Mouse (Mus musculus) forebrain, embryonic 10.5 days (tissue): ENCODE results near the gene 2410131K14Rik. TPM values are rescaled to one million over a fixed set of nuclear protein-coding genes. Genes with fewer than 3 reads are reported as not detected.

Source experiments
- DNase-seq: peaks from one replicate; pipeline ENCODE4 v3.0.0-alpha.2; 2017; ENCODE audit warnings: low spot score; ENCODE audit errors: extremely low spot score
- H3K27ac ChIP-seq: fragments of 300-500 bp; sonication (generic); 2 replicates; pipeline ENCODE4 v1.5.1; 2016; ENCODE audit warnings: mild to moderate bottlenecking
- H3K27me3 ChIP-seq: fragments of 300-500 bp; sonication (generic); 2 replicates; pipeline ENCODE4 v1.6.1; 2016; ENCODE audit warnings: mild to moderate bottlenecking; ENCODE audit not compliant: poor library complexity, severe bottlenecking
- H3K36me3 ChIP-seq: fragments of 300-500 bp; sonication (generic); replicated peaks from 2 replicates; pipeline ENCODE4 v1.6.1; 2016; ENCODE audit warnings: mild to moderate bottlenecking, moderate library complexity
- H3K4me1 ChIP-seq: fragments of 300-500 bp; sonication (generic); 2 replicates; pipeline ENCODE4 v1.6.1; 2016
- H3K4me3 ChIP-seq: fragments of 300-500 bp; sonication (generic); 2 replicates; pipeline ENCODE4 v1.5.1; 2016; ENCODE audit warnings: mild to moderate bottlenecking, moderate library complexity
- H3K9me3 ChIP-seq: fragments of 300-500 bp; sonication (generic); 2 replicates; pipeline ENCODE4 v1.6.1; 2016; ENCODE audit warnings: mild to moderate bottlenecking, moderate library complexity
- WGBS: fragments of 180-500 bp; shearing (Covaris S2); methylation state at CpG from one replicate; pipeline ENCODE4 v1.1.7; 2016; 5-methylcytosine and 5-hydroxymethylcytosine counted together
- polyA plus RNA-seq: library from polyadenylated mRNA; unstranded; fragments of >200 nt; fragmentation: Nextera tagmentation; extraction: Ambion mirVana; gene quantifications from 2 replicates; pipeline ENCODE4 v1.2.1, GENCODE M21; 2016

2410131K14Rik gene
- polyA plus RNA-seq, 1 experiment from 2014 or later, result 12.1 TPM

GRCm38 (mm10) chr5:118294865-118295258, 49.8 kb downstream of the 2410131K14Rik start:
- no peak overlapping the region for H3K4me3 ChIP-seq
- peaks cover 34% of the 10 kb centered on the region for H3K4me1 ChIP-seq
- H3K9me3 ChIP-seq, result no peaks in the 10 kb centered on the region
- peak overlapping the region; percentile 74 for H3K27ac ChIP-seq
- no peak for DNase-seq
- no peaks in the 10 kb centered on the region for H3K36me3 ChIP-seq
- no peaks in the 10 kb centered on the region for H3K27me3 ChIP-seq
- 85% methylated on average over 7 of the region's 7 CpGs for WGBS

- H3K36me3 ChIP-seq, result no peaks in the 10 kb centered on the region
- peaks cover 29% of the 10 kb centered on the region for H3K4me1 ChIP-seq
- no peak for DNase-seq
- no peaks in the 10 kb centered on the region for H3K27me3 ChIP-seq
- no peak overlapping the region for H3K4me3 ChIP-seq
- H3K27ac ChIP-seq, result 0 out of 2 replicates have a peak overlapping the region, but pooled peaks have one; percentile 40
- WGBS, result 38% methylated on average over 12 of the region's 12 CpGs
- H3K9me3 ChIP-seq, result no peaks in the 10 kb centered on the region
Measured at GRCm38 (mm10) chr5:118297338-118297746, 52.3 kb downstream of the 2410131K14Rik start.

DNA sequence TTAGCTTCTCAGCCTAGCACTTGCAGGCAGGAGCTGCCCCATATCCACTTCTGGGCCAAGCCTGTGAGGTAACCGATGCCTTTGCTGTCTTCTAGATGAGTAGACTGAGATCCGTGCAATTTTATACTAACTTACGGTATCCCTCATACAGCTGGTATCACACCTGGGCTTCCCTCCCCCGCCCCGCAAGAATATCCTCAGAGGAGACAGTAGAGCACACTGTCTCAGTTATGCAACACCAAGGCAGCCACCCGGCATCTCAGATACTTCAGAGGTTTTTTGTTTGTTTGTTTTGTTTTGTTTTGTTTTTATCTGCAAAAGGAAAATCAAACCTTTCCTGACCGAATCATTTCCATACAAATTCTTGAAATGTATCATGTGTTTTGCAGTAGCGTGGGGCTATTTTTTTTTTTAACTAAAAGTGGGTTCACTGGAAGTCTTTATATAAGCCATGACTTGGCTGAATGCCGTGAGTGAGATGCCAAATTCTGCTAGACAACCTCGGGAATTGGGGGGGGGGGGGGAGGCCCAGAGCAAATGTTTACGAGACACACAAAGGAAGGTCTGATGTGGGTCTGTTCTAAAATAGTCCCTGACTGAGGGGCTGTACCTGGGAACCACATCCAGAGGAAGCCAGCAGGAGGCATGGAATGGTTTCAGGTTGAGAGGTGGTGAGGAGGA, 54.8 kb downstream of the 2410131K14Rik start:
- no peaks in the 10 kb centered on the region for H3K9me3 ChIP-seq
- no peak overlapping the region for H3K4me3 ChIP-seq
- H3K27ac ChIP-seq, result no peak overlapping the region
- H3K27me3 ChIP-seq, result no peaks in the 10 kb centered on the region
- H3K4me1 ChIP-seq, result peaks cover 16% of the 10 kb centered on the region
- WGBS, result 92% methylated on average over 11 of the region's 11 CpGs
- DNase-seq, result no peak
- H3K36me3 ChIP-seq, result no peaks in the 10 kb centered on the region

DNA sequence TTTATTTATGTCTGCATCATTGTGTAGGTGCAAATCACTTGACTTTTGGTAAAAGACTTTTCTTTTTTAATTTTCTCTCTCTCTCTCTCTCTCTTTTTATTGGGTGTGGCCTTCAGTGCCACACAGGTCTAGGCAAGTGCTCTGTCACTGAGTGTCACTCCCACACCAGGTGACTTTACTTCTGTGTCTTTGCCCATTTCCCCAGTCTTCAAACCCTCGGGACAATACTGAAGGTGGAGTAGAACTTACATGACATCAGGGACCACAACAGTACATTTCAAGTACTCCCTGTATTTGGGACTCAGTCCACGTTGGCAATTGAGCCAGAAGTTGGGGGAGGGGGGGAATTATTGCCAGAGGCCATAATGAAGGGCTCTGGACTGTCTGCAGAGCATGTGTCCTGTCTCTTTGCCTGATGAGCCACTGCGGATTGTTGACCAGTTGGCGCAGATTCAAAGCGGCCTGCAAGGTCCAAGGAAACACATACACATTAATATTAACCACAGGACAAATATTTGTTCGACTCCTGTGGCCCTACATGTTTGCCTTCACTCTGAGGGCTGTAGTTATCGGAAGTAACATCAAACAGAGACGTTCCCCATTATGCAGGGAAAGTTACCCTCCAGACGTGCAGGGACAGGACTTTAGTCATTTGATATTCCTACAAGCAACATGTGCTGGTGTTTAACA, 57.6 kb downstream of the 2410131K14Rik start:
- Histone ChIP-seq H3K4me1 (peaks cover 2% of the 10 kb centered on the region), H3K27ac (no peak overlapping the region)

DNA sequence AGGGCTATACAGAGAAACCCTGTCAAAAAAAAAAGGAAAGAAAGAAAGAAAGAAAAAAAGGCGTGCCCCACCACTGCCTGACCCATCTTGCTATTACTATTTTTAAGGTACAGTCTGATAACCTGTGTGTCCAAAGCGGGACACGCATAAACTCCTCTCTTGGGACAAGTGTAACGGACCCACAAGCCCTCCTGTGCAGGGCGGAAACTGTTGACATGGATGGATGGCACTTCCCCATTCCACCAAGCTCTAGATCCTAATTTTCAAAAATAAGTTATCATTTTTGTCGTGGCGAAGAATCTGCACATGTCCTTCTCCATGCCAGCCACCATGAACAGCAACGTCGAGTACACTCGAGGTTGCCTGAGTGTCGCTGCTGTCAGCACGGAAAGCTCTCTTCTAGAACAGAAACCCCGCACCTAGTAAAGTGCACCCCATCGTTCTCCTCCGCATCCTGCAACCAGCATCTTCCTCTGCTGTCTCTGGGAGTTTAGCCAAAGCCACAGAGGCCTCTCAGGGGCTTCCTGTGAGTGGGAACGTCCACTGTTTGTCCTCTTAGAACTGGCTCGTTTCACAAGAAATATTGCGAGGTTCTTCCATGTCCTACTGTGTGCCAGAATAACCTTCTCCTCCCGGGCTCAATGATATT, 60.1 kb downstream of the 2410131K14Rik start:
- WGBS, result 90% methylated on average over 19 of the region's 19 CpGs
- H3K36me3 ChIP-seq, result no peaks in the 10 kb centered on the region
- DNase-seq, result no peak

More for the DNA sequence above, 57.6 kb downstream of the 2410131K14Rik start:
- H3K36me3 ChIP-seq, result no peaks in the 10 kb centered on the region
- 81% methylated on average over 9 of the region's 9 CpGs for WGBS
- no peak for DNase-seq
- no peaks in the 10 kb centered on the region for H3K9me3 ChIP-seq
- no peak overlapping the region for H3K4me3 ChIP-seq
- no peaks in the 10 kb centered on the region for H3K27me3 ChIP-seq

GRCm38 (mm10) chr5:118310389-118310788, 65.4 kb downstream of the 2410131K14Rik start:
- no peak for DNase-seq
- Histone ChIP-seq H3K4me1 (no peaks in the 10 kb centered on the region), H3K9me3 (no peaks in the 10 kb centered on the region), H3K27me3 (no peaks in the 10 kb centered on the region), H3K27ac (no peak overlapping the region), H3K4me3 (no peak overlapping the region), H3K36me3 (no peaks in the 10 kb centered on the region)
- 87% methylated on average over 6 of the region's 6 CpGs for WGBS

More for the DNA sequence above, 60.1 kb downstream of the 2410131K14Rik start:
- no peaks in the 10 kb centered on the region for H3K27me3 ChIP-seq
- no peak overlapping the region for H3K27ac ChIP-seq
- H3K4me1 ChIP-seq, result no peaks in the 10 kb centered on the region
- no peaks in the 10 kb centered on the region for H3K9me3 ChIP-seq
- H3K4me3 ChIP-seq, result no peak overlapping the region

- DNase-seq, result no peak
- no peaks in the 10 kb centered on the region for H3K36me3 ChIP-seq
- H3K27ac ChIP-seq, result no peak overlapping the region
- H3K4me1 ChIP-seq, result peaks cover 4% of the 10 kb centered on the region
- no peaks in the 10 kb centered on the region for H3K27me3 ChIP-seq
- 68% methylated on average over 10 of the region's 10 CpGs for WGBS
- H3K9me3 ChIP-seq, result no peaks in the 10 kb centered on the region
- H3K4me3 ChIP-seq, result no peak overlapping the region
Measured at GRCm38 (mm10) chr5:118311251-118311650, 66.2 kb downstream of the 2410131K14Rik start.

- Histone ChIP-seq H3K27me3 (peaks cover 19% of the 10 kb centered on the region), H3K9me3 (no peaks in the 10 kb centered on the region), H3K4me1 (peaks cover 21% of the 10 kb centered on the region), H3K27ac (no peak overlapping the region), H3K4me3 (no peak overlapping the region), H3K36me3 (no peaks in the 10 kb centered on the region)
- 91% methylated on average over 6 of the region's 6 CpGs for WGBS
- DNase-seq, result no peak
Measured at GRCm38 (mm10) chr5:118313766-118314165, 68.7 kb downstream of the 2410131K14Rik start.

Other genes starting within 250 kb of the 2410131K14Rik start
- gene Tesc, start 217.5 kb upstream of the 2410131K14Rik start, polyA plus RNA-seq, result 0.52 and 0.92 TPM in 2 replicates
- gene Fbxw8, start 89.8 kb upstream of the 2410131K14Rik start, polyA plus RNA-seq, result 32.7 and 33.8 TPM in 2 replicates
- 0.04 and 0.09 TPM in 2 replicates for gene Hrk, start 80.6 kb upstream of the 2410131K14Rik start, polyA plus RNA-seq
- gene Rnft2, start 111 bp upstream of the 2410131K14Rik start, polyA plus RNA-seq, result 4.3 and 4.9 TPM in 2 replicates